Mouse (Mus musculus) kidney, adult 2 months (tissue): ENCODE measurements around the gene Tmem204. TPM values are rescaled to one million over a fixed set of nuclear protein-coding genes. Genes with fewer than 3 reads are reported as not detected.
A peak's percentile ranks its signal among the peaks of the same experiment; 100 is the strongest.

Source experiments
- DNase-seq: peaks from one replicate; pipeline ENCODE4 v3.0.0; 2021
- H3K27ac ChIP-seq: fragments of 200-500 bp; 2 replicates; pipeline ENCODE4 v1.5.1; 2012; ENCODE audit warnings: low read depth, low read length, control low read depth, inconsistent platforms; ENCODE audit not compliant: insufficient read depth
- H3K27me3 ChIP-seq: fragments of 200-500 bp; replicated peaks from 2 replicates; pipeline ENCODE4 v1.6.1; 2012; ENCODE audit warnings: mild to moderate bottlenecking, moderate library complexity, low read length, inconsistent platforms; ENCODE audit not compliant: control insufficient read depth, insufficient read depth
- H3K36me3 ChIP-seq: fragments of 200-500 bp; 2 replicates; pipeline ENCODE4 v1.6.1; 2012; ENCODE audit warnings: mild to moderate bottlenecking, moderate library complexity, low read length, inconsistent platforms; ENCODE audit not compliant: control insufficient read depth, insufficient read depth
- H3K4me1 ChIP-seq: fragments of 200-500 bp; 2 replicates; pipeline ENCODE4 v1.6.1; 2011; ENCODE audit warnings: low read length; ENCODE audit not compliant: control insufficient read depth, insufficient read depth
- H3K4me3 ChIP-seq: fragments of 200-500 bp; 2 replicates; pipeline ENCODE4 v1.5.1; 2011; ENCODE audit warnings: mild to moderate bottlenecking, low read depth, low read length, control low read depth; ENCODE audit not compliant: insufficient read depth
- CTCF ChIP-seq: fragments of 200-500 bp; conservative IDR thresholded peaks from 2 replicates; pipeline ENCODE4 v1.5.1; 2011; ENCODE audit warnings: low read depth, mild to moderate bottlenecking, control low read depth, low read length, moderate library complexity, mixed read lengths; ENCODE audit not compliant: insufficient read depth, insufficient read length
- POLR2A ChIP-seq: fragments of 200-500 bp; IDR thresholded peaks from one replicate; pipeline ENCODE4 v1.6.1; 2011; ENCODE audit warnings: low read depth, low read length, control low read depth
- WGBS: fragments of 180-500 bp; shearing (Covaris S2); methylation state at CpG from one replicate; pipeline ENCODE4 v1.1.7; 2018; 5-methylcytosine and 5-hydroxymethylcytosine counted together
- polyA plus RNA-seq: library from polyadenylated mRNA; depleted of rRNA; stranded (reverse); fragments of >200 nt; gene quantifications from 2 replicates; pipeline ENCODE4 v1.2.3, GENCODE M21; 2012

Tmem204 gene
- polyA plus RNA-seq, 1 experiment, result 93.4 TPM

DNA sequence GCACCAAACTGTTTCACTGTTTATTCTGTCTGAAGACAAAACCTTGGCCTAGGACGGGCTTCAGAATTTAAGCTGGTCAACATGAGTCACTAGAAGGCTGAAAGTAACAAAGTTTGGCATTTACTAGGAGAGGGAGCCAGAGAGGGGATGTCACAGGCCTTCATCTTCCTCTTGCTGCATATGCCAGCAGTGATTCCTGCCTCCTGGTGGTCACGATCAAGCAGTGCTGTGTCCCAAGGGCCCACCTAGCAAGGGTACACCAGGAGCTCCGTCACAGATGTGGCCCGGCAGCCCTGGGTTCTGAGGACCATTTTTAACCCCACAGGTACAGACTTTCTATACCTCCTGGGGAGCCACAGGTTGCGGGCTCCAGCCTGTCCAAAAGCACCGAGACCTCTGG lies 26.4 kb downstream of the Tmem204 start:
- 87% methylated on average over 6 of the region's 6 CpGs for WGBS

DNA sequence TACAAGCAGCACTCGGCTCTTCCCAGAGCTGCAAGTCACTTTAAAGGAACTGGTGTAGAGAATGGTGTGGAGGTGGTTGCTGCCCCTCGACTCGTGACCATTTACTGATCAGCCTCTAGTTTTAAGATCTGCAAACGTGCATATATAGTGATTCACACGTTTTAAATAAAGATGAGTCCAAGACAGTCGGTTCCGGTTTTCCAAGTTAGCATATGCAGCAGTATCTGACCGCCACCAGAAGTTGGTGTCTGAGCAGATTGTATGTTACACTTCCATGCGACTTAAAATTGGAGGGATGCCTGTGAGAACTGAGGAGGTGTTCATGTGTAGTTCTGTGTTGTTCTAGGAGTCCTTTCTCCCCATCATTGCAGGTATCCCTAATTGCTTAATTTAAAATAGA lies 30.1 kb downstream of the Tmem204 start:
- Histone ChIP-seq H3K4me1 (no peaks in the 10 kb centered on the region), H3K4me3 (no peak overlapping the region), H3K27me3 (no peaks in the 10 kb centered on the region), H3K36me3 (no peaks in the 10 kb centered on the region; the same call in 1 of the 2 replicates), H3K27ac (no peak overlapping the region)
- no peak for DNase-seq
- TF ChIP-seq CTCF, result no peak
- no peak for TF ChIP-seq POLR2A
- WGBS, result 83% methylated on average over 9 of the region's 9 CpGs

More for the DNA sequence above, 26.4 kb downstream of the Tmem204 start:
- no peak for DNase-seq
- H3K4me1 ChIP-seq, result no peaks in the 10 kb centered on the region
- no peak overlapping the region for H3K4me3 ChIP-seq
- TF ChIP-seq POLR2A, result no peak
- no peak for TF ChIP-seq CTCF
- no peaks in the 10 kb centered on the region for H3K27me3 ChIP-seq
- no peaks in the 10 kb centered on the region; the same call in 1 of the 2 replicates for H3K36me3 ChIP-seq
- no peak overlapping the region for H3K27ac ChIP-seq

DNA sequence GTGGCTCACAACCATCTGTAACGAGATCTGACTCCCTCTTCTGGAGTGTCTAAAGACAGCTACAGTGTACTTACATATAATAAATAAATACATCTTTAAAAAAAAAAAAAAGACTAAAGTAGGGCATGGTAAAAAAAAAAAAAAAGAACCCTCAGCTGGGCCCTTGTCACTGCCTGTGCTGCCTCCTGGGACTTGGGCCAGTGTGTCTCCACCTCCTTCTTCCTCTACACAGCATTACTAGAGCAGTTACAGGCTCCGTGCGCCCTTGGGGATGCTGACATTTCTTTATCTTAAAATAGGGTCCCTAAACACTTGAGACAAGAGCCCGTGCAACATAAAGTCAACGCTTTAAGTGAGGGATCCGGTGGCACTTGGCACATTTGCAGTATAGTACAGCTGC lies 36.2 kb downstream of the Tmem204 start:
- Histone ChIP-seq H3K4me3 (no peak overlapping the region), H3K36me3 (no peaks in the 10 kb centered on the region), H3K27me3 (no peaks in the 10 kb centered on the region), H3K4me1 (no peaks in the 10 kb centered on the region), H3K27ac (no peak overlapping the region)
- 82% methylated on average over 6 of the region's 6 CpGs for WGBS
- DNase-seq, result no peak
- TF ChIP-seq CTCF (no peak), POLR2A (no peak)

DNA sequence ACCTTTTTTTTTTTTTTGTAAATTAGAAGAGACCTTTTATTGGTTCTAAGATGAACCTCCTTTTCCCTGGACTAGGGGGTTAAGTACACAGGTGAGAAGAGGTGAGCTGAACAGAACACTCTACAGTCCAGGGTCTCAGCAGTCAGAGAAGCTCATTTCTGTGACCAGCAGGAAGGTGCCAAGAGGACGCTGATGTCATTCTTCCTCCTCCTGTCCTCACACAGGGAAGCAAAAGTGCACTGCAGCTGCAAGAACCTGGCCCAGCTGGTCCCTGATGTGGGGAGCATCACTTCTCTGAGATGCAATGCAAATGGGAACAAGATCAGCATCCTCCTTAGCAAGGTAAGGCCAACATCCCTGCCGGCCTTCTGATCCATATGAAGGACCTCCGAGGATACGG lies 38.1 kb downstream of the Tmem204 start:
- Histone ChIP-seq H3K27me3 (no peaks in the 10 kb centered on the region), H3K4me1 (no peaks in the 10 kb centered on the region), H3K36me3 (no peaks in the 10 kb centered on the region), H3K4me3 (no peak overlapping the region), H3K27ac (no peak overlapping the region)
- WGBS, result 88% methylated on average over 4 of the region's 4 CpGs
- peak; percentile 14 for DNase-seq
- TF ChIP-seq CTCF (no peak), POLR2A (no peak)

DNA sequence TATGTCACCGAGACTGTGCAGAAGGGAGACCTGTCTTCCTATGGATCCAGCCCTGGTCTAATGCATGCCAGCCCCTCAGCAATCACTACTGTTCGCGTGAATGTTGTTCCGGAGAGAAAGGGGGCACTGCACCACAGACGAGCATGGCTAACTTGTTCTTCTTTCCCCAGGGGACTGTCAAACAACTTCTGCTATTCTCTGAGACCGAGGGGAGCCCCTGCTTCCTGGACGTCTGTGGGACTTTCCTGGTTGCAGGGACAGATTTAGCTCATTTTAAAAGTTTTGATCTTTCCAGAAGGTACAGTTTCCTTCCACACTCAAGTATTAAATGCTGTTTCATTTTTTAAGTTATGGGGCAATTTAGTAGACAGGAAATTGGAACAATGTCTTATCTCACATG lies 38.5 kb downstream of the Tmem204 start:
- TF ChIP-seq POLR2A, result no peak
- TF ChIP-seq CTCF, result no peak
- H3K27me3 ChIP-seq, result no peaks in the 10 kb centered on the region
- no peaks in the 10 kb centered on the region for H3K36me3 ChIP-seq
- no peak overlapping the region for H3K4me3 ChIP-seq
- H3K27ac ChIP-seq, result no peak overlapping the region
- no peaks in the 10 kb centered on the region for H3K4me1 ChIP-seq
- 57% methylated on average over 7 of the region's 7 CpGs for WGBS
- peak; percentile 7 for DNase-seq

DNA sequence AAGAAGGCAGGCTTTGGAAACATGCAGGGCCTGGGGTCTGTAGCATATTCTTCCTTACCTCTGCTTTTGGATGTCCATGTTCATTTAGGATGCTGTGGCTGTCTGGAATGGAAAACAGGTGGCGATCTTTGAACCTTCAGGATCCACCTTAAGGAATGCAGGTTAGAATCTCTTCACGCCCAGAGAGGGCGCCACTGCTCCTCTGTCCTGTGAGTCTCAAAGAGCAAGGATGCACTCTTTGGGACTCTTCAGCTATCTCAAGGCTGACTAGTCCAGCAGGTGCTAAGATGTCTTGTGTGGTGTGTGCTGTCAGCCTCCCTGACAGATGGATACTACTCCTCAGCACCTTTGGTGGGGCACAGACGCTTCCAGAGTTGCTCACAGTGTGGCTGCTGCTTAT lies 47.2 kb downstream of the Tmem204 start:
- H3K27me3 ChIP-seq, result no peaks in the 10 kb centered on the region
- peak; percentile 28 for DNase-seq
- TF ChIP-seq POLR2A, result no peak
- TF ChIP-seq CTCF, result peak; percentile 55
- H3K4me1 ChIP-seq, result no peaks in the 10 kb centered on the region
- no peak overlapping the region for H3K4me3 ChIP-seq
- H3K36me3 ChIP-seq, result no peaks in the 10 kb centered on the region
- H3K27ac ChIP-seq, result no peak overlapping the region
- WGBS, result 72% methylated on average over 4 of the region's 4 CpGs

DNA sequence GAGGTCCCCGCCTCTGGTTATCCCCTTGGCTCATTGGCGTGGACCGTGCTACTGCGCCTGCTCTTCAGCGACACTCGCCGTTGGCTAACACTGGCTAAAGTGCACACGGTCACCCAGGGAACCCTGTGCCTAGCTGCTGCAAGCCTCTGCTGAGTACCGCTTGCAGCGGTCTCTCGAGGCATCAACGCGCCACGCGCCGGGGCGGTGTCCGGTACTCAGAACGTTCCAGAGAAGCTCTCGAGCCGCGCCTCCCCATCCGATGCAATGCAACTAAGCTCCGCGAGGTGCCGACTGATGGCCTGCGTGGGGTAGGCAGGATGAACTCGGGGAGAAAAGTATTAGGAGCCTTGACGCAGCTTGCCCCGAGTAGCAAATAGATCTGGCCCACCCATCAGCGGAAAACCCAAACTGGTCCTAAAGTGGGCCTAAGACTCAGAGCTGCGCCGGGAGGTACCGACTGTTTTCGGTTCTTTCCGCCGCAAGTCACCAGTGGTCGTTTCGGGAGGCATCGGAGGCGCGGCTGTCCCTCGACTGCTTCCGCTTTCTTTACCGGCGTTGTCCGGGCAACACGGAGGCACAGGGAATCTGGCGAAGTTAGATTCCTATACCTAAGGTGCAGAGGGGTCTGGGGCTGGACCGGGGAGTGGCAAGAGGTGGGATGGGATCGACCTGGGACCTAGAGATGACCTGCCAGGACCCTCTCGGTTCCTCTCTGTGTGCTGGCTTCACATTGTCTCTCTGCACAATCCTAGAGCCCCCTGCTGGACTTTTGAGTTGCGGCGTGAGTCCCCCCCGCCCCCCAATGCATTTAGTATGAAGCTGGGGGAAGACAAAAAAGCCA lies 66.9 kb downstream of the Tmem204 start:
- DNase-seq, result peak; percentile 91
- WGBS, result under 1% methylated on average over 55 of the region's 55 CpGs

More for the DNA sequence above, 66.9 kb downstream of the Tmem204 start:
- TF ChIP-seq POLR2A (no peak), CTCF (0 out of 2 replicates have a peak, but pooled peaks have one; percentile 12)
- Histone ChIP-seq H3K4me3 (peak overlapping the region; percentile 57), H3K27me3 (no peaks in the 10 kb centered on the region), H3K27ac (peak overlapping the region; percentile 11; the same call in 1 of the 2 replicates), H3K36me3 (no peaks in the 10 kb centered on the region), H3K4me1 (0 out of 2 replicates have a peak, but pooled peaks cover 6% of the 10 kb centered on the region)
